Mouse (Mus musculus): ENCODE results near the gene M1ap. TPM values are rescaled to one million over a fixed set of nuclear protein-coding genes. Genes with fewer than 3 reads are reported as not detected.

The M1ap gene
- total and polyA plus RNA-seq, 3 experiments = 6.2 to 6.3 TPM; not detected in 1

GRCm38 (mm10) chr6:83033249-83034185 is 86.8 kb downstream of the M1ap start, which contains the start of the genes Dok1 and Loxl3 (continued):
- TF ChIP-seq ZNF384 (IDR thresholded peaks at IDR 0.05; ENCODE audit: low read depth, low read length) = no peak
- no peak for TF ChIP-seq GATA1 (IDR thresholded peaks at IDR 0.05; ENCODE audit: low read depth, low read length)
- no peak for TF ChIP-seq BHLHE40 (IDR thresholded peaks at IDR 0.05; ENCODE audit: borderline replicate concordance, low read depth, low read length)
- TF ChIP-seq MAZ (IDR thresholded peaks at IDR 0.05; ENCODE audit: low read depth, low read length) = peak; percentile 82
- TF ChIP-seq TCF12 (IDR thresholded peaks at IDR 0.05; ENCODE audit: low read depth, low read length) = peak; percentile 36; the same call in 1 of the 2 replicates

GRCm38 (mm10) chr6:83034463-83035055 is 87.9 kb downstream of the M1ap start:
- Histone ChIP-seq H3K79me2 (ENCODE audit: control insufficient read depth, insufficient read depth, low read length, poor library complexity) (peaks cover 9% of the 10 kb centered on the region), H3K4me1 (ENCODE audit: control insufficient read depth in 1 of 2, insufficient read depth in 2 of 2, low read length in 2 of 2) (peaks cover 0 to 9% of the 10 kb centered on the region in 2 experiments; a peak in 3 of 4 replicates), H3K27me3 (ENCODE audit: control insufficient read depth in 1 of 2, insufficient read depth in 2 of 2, low read length in 2 of 2) (no peaks in the 10 kb centered on the region; a peak in 1 of 4 replicates), H3K9ac (ENCODE audit: control insufficient read depth, low read depth, low read length, poor library complexity, severe bottlenecking) (no peak overlapping the region), H3K4me3 (ENCODE audit: control insufficient read depth in 1 of 2, insufficient read depth in 1 of 2, low read depth in 2 of 2, low read length in 2 of 2) (no peak overlapping the region), H3K36me3 (ENCODE audit: control insufficient read depth in 1 of 2, insufficient read depth in 2 of 2, low read length in 2 of 2) (peaks cover 0 to 4% of the 10 kb centered on the region in 2 experiments; a peak in 2 of 4 replicates), H3K9me3 (replicated peaks; ENCODE audit: insufficient read depth, low read length) (no peaks in the 10 kb centered on the region), H3K27ac (ENCODE audit: control insufficient read depth, low read depth, low read length) (no peak overlapping the region)
- no peak for TF ChIP-seq MAX (IDR thresholded peaks at IDR 0.05; ENCODE audit: low read length)
- TF ChIP-seq HCFC1 (IDR thresholded peaks at IDR 0.05; ENCODE audit: low read depth, low read length) = no peak
- no peak for TF ChIP-seq BHLHE40 (IDR thresholded peaks at IDR 0.05; ENCODE audit: borderline replicate concordance, low read depth, low read length)
- no peak for TF ChIP-seq TBP (IDR thresholded peaks at IDR 0.05; ENCODE audit: low read depth, low read length)
- no peak for TF ChIP-seq USF1 (IDR thresholded peaks at IDR 0.05; ENCODE audit: low read depth, low read length)
- no peak for TF ChIP-seq USF2 (IDR thresholded peaks at IDR 0.05; ENCODE audit: borderline replicate concordance in 1 of 2, insufficient read depth in 1 of 2, low read depth in 1 of 2, low read length in 2 of 2)
- no peak for TF ChIP-seq MEF2A (IDR thresholded peaks at IDR 0.05; ENCODE audit: extremely low read depth, insufficient replicate concordance, low read depth, low read length, poor library complexity, severe bottlenecking)
- TF ChIP-seq POLR2AphosphoS2 (IDR thresholded peaks at IDR 0.05; ENCODE audit: low read length) = no peak
- TF ChIP-seq SMC3 (IDR thresholded peaks at IDR 0.05; ENCODE audit: low read depth, low read length) = no peak
- no peak for TF ChIP-seq RCOR1 (IDR thresholded peaks at IDR 0.05; ENCODE audit: low read depth, low read length)
- no peak for TF ChIP-seq CTCF (IDR thresholded peaks at IDR 0.05 in 2 of 3, conservative IDR thresholded peaks at IDR 0.05 in 1 of 3; ENCODE audit: control insufficient read depth in 1 of 3, insufficient read depth in 1 of 3, low read depth in 2 of 3, low read length in 3 of 3, poor library complexity in 1 of 3, severe bottlenecking in 1 of 3)
- no peak for TF ChIP-seq ZKSCAN1 (IDR thresholded peaks at IDR 0.05; ENCODE audit: low read depth, low read length)
- no peak for TF ChIP-seq ZMIZ1 (IDR thresholded peaks at IDR 0.05; ENCODE audit: low read depth, low read length)
- no peak for TF ChIP-seq CHD1 (IDR thresholded peaks at IDR 0.05; ENCODE audit: low read depth, low read length)
- no peak for TF ChIP-seq MAZ (IDR thresholded peaks at IDR 0.05; ENCODE audit: low read depth, low read length)
- no peak for TF ChIP-seq GABPA (IDR thresholded peaks at IDR 0.05; ENCODE audit: low read depth, low read length)
- no peak for TF ChIP-seq GATA1 (IDR thresholded peaks at IDR 0.05; ENCODE audit: low read depth, low read length)
- no peak for TF ChIP-seq TCF12 (IDR thresholded peaks at IDR 0.05; ENCODE audit: low read depth, low read length)
- no peak for TF ChIP-seq EP300 (IDR thresholded peaks at IDR 0.05; ENCODE audit: low read depth in 1 of 2, low read length in 2 of 2)
- no peak for TF ChIP-seq JUND (IDR thresholded peaks at IDR 0.05; ENCODE audit: low read depth, low read length)
- DNase-seq (ENCODE audit: low read depth, low spot score) = no peak

Data from MEL (cell line).